Mouse (Mus musculus) retina, embryonic 14.5 days (tissue): ENCODE measurements at regions not wholly inside any gene's neighbourhood (a gene's known extent, or its start where the extent isn't known, plus 50 kb on each side); places are given as distances from the start of the nearest gene placed in this dataset.
A peak's percentile ranks its signal among the peaks of the same experiment; 100 is the strongest.

Experiments
- DNase-seq: peaks from one replicate; pipeline ENCODE4 v3.0.0-alpha.2; 2015; ENCODE audit warnings: low spot score

DNA sequence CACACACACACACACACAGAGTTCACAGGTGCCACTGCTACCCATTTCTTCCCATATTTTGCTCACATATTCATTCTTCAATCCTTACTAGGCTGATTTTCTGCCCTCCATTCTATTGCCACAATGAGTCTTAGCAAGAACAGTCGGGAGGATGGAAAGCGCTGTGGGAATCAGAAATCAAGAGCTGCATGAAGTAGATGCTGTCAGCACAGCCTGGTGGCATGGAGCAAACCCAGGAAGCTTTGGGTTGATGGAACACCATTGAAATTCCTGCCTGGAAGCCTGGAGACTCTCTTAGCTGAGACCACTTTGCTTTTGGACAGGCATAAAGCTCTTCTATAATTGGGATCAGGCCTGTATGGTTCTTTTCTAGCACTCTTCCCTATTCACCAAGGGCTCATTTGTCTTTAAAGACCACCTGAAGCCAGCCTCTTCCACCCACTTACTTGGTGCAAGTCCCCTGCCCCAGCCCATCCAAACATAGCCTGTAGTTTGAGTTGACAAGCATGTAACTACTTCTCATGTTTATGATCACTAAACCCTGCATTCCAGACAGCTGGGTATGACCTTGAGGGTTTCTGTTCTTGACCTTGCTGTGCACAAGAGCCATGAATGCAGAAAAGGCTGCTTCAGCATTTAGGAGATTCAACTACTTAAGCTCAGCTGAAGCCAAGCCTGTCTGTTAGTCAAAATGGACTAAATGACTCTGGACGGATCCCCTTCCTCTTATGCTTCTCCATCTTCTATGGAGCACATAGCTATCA lies 537.4 kb downstream of the Slc4a3 start:
- no peak for DNase-seq

DNA sequence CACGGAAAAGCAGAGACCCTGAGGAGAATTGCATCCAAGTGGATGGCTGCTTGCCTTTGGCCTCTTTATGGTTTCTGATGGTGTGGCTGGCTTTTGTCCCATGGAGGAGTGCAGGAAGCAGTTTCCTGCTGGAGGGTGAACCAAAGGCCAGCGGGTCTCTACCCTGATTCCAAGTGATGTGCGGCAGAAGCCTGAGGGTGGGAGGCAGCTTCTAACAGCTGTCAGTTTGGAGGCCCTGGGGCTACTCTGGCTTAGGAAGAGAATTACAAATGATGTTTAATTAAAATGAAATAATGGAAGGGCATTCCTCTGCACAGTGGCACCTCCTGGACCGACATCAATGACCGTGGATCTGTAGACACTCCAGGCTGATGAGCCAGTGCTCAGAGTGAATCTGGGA lies 545.0 kb downstream of the Slc4a3 start:
- peak; percentile 63 for DNase-seq

DNA sequence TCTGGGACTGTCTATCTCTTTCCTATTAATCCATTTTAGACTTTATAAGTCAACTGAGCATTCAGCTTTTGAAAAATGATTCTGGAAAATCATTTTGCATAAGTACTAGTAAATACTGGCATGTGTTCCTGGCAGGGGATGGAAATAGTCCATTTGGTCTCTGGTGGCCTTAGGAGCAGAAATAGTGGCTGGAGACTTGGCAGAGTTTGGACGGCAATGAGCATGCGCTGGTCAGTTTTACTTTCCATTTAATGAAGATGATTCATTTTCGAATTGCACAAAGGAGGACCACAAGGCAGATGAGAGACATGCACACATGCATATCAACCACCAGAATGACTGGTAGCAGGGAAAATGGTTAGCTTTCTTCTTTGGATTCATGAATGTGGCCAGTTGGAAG lies 567.2 kb downstream of the Slc4a3 start:
- no peak for DNase-seq

GRCm38 (mm10) chr1:76120840-76121239 lies 574.8 kb downstream of the Slc4a3 start:
- no peak for DNase-seq

- DNase-seq, result no peak
Observed at GRCm38 (mm10) chr1:76130353-76130752, 584.3 kb downstream of the Slc4a3 start.

- DNase-seq, result no peak
Observed at GRCm38 (mm10) chr1:76136810-76137209, 590.7 kb downstream of the Slc4a3 start.

DNA sequence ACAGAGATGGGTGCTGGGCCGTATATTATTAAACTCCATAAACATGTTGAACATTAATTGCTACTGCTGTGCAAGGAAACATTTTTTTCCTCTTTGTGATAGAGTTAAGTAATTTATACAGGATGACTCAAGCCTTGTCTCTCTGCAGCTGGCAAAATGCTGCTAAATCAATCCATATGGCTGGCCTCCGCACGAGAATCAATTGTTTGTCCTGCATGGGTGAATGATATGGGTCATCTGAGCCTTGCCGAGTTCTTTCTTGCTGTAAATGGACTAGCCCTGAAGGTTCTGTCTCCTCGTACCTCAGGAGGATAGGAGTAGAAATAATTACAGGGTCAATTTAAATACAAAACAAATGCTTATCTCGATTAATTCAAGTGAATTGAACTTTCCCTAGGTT lies 591.6 kb downstream of the Slc4a3 start:
- peak; percentile 28 for DNase-seq

DNA sequence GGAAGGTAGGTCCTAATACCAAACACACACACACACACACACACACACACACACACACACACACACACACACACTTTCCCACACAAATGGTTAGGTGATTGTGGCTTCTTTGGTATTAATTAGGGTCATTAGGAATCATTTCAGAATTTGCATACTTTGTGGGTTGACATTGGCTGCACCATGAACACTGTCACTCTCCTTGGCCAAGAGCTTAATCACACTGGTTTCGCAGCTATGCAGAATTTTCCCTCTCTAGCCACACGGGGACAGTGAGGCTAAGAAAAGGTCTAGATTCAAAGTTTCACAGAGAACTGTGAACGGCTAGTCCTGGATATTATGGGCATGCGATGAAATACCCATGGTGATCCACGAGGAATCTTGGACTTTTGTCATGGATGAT lies 597.5 kb downstream of the Slc4a3 start:
- DNase-seq, result no peak

DNA sequence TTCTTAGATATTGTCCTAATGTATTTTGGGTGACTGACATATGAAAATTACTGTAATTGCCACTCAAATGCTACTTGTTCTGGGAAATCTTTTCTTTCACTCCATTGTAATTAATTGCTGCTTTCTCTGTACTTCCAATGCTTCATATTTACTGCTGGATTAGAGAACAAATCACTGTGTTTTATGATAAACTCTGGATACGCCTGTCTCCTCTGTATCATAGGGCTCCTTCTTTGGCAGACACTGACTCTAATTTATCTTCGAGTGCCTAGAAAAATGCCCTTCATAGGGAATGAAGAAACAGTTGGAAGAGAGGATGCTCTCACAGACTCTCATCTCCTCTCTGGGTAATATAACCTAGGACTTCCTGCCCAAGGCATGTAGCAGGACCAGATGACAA lies 602.9 kb downstream of the Slc4a3 start:
- DNase-seq, result no peak

DNA sequence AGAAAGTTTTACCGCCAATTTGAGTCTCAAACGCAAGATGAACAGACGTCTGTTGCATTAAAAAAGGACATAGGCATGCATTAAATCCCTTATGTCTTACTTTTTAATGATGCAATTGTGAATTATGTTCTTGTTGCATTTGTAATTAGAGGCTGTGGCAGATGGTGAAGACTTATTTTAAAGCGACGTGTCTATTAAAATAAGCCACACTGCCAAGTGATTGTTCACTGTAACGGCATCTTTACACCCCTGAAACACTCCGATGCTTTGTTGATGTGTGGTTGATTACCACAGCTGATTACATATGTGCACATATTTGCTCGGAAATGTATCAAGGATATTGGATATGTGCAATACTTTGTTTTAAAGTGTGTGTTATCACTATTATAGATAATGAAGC lies 610.2 kb downstream of the Slc4a3 start:
- DNase-seq, result no peak

DNA sequence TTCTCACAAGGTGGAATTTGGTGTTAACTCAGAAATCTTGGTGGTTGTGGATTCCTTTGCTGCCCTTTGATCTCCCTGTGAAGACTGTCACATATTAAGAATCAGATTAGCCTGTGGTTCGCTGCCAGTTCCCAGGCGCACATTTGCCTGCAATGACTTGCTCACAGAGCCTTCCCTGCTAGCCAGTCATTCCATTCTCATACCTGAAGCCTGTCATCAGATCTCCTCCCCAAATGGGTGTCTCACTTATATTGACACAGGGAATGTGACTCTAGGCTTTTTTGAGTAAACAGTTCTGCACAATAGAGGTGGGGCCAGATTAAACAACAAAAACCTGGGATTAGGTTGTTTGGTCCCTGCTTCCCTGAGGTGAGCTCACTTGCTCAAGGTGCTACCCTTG lies 621.4 kb downstream of the Slc4a3 start:
- DNase-seq, result no peak

DNA sequence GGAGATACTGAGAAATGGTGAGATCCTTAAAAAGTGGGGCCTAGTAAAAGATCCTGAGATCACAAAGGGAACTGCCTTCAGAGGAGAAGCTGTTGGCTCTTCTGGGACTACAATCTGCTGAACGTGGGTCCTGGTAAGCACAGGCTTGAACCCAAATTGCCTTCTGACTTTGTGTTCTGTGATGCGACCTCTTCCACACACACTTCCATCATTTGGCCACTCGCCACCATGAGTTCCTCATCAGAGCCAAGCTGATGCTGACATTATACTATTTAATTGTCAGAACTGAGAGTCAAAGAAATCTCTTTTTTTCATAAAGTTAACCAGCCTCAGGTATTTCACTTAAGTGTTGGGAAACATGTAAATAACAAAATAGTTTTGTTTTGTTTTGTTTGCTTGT lies 635.1 kb downstream of the Slc4a3 start:
- DNase-seq, result no peak

- no peak for DNase-seq
Observed at GRCm38 (mm10) chr1:76194844-76195243, 648.8 kb downstream of the Slc4a3 start.

DNA sequence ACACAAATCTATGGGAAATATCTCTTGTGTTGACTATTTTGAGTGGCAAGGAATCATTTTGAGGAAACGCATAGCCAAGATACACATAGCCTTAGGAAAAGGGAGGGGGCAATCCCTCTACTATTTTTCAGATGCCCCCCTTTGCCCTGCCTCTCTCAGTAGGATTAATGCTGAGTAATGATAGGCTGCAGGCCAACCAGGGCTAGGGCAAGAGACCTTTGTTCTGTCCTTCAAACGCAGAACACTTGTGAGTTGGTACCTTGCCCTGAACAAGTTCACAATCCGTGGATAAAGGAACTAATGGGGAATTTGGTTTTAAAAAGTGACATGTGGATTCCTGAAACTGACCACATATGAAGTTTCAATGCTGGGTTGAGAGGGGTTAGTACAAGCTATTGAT lies 651.6 kb downstream of the Slc4a3 start:
- no peak for DNase-seq

DNA sequence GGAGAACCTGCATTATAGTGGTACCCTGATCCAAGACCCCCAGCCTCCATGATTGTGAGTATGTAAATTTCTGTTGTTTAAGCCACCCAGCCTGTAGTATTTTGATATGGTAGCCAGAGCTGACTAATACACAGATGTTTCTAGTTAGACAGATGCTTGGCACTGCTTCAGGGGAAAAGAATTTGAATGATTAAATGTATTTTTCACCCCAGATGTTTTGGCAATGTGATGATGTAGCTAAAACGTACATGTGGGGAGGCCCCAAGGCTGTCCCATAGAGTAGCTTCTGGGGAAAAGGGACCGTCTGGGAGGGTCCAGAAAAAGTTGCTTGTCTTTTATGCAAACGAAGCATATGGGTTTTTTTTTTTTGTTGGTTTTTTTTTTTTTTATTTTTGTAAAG lies 654.8 kb downstream of the Slc4a3 start:
- DNase-seq, result no peak

- no peak for DNase-seq
Observed at GRCm38 (mm10) chr1:76212486-76212885, 666.4 kb downstream of the Slc4a3 start.

DNA sequence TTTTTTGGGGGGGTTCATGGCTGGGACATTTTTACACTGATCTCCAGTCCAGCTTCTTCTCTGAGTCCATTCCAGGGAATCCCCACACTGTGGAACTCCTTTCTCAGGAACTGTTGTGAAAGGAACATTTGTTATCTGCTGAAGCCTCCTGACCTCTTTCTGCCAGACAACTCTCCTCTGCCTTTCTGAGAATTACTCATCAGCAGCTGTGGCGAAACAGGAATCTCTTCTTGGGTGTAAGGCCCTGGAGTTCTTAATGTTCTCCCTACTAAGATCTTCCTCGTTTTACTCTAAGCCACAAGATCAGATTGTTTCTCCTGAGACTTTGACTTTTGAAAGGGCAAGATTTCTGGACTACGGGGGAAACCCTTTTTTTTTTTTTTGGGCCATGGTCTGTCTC lies 698.7 kb downstream of the Slc4a3 start:
- no peak for DNase-seq

DNA sequence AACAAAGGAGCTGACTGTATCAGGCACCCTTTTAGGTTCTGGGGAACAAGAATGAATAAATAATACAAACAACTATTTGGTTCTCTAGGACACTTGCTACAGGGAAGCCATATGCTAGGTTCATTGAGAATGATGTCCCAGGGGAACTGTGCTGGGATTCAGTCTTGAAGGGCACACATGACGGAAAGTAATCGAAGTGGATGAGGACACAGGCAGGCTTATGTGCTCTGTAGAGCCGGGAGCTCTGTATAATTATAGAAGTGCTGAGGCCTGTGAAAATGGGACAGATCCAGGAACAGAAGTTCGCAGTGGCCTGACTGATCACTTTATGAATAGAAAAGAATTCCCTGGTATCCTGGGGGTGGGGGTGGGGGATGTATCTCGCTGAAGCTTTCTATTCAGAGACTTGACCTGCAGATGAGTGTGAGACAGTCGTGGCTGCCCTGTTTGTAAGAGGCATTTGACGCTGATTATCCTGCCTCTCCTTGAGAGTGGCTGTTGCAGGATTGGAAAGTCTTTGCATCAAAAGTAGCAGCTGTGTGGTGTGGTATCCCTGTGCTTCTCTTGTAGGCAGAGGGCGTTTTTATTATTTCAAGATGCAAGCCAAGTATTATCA lies 700.2 kb downstream of the Slc4a3 start:
- peak; percentile 53 for DNase-seq

DNA sequence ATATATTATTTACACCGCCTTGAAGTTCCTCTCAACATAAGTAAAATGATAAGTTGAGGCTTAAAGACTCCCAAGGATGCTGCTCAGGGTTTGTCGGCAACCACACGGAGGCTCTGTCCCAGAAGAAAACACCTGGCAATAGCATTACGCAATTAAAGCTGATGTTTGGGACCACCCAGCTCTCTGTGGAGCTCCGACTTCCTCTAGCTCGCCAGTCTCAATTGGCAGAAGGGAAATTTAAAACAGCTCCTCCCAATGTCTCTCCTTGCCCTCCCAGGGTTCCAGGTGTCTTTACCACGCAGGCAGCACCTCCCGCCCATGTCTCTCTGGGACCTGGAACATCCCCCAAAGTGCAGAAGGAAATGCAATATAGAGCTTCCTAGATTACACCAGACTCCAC lies 701.1 kb downstream of the Slc4a3 start:
- DNase-seq, result no peak

GRCm38 (mm10) chr1:76258217-76258616 lies 712.2 kb downstream of the Slc4a3 start:
- no peak for DNase-seq

- DNase-seq, result no peak
Observed at GRCm38 (mm10) chr1:76276148-76276547, 730.1 kb downstream of the Slc4a3 start.

DNA sequence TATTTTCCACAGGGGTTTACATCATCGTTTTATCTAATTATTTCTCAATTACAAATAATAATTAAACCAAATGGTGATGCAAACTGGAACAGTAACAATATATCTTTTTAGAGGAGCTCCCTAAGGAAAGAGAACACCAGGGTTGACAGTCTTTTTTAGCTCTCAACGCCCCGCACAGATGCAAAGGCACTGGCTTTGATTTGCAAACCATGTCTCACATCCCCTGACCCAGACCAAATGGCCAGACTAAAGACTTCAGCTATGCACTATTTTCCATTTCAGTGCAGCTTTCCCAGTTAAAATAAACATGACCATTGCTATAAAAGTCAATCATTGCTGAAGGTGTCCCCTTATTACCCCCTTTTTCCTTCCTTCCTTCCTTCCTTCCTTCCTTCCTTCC lies 730.6 kb downstream of the Slc4a3 start:
- DNase-seq, result no peak

DNA sequence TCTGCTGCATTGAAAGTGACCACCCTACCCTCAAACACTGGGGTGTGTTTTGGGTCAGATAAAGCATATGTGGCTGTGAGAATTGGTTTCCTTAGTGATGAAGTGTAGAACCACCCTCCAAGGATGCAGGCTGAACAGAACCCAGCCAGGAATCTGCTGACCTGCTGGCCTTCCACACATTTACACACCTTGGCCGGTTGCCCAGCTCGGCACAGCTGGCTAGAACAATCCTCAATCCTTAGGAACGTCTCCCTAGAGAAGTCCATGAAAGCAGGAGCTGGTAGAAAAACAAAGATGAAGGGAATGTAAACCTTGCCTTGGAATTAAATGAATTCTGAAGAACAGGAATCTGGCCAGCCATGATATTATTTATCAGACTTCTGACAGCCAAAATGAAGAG lies 737.3 kb downstream of the Slc4a3 start:
- DNase-seq, result no peak

DNA sequence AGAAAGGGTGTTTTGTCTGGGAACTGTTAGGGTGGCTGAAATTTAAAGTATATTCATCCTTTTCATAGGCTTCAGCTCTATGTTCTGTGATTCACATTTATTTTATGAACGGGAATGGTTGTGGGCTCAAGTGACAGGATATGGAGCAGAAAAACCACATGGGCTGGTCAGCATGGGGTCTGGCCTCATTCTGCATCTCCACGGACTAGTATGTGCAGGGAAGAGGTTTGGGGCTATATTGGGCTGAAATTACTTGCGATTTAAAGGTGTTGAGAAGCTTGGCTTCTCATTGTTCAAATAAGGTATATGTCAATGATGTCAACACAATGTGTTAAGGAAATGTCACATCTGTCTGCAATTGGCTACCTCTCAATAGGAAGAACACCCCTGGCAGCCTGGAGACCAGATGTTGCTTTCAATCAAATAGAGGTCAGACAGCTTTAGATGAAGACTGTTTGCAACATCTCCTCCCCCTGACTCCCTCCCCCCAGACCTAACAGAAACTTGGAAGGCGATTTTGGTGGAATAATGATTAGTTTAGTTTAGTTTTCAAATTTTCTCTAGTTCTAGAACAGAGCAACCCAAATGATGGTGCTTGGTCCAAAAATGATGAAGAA lies 777.0 kb downstream of the Slc4a3 start:
- no peak for DNase-seq
